Mouse (Mus musculus) stomach, embryonic 16.5 days (tissue): ENCODE results near the gene Tnnt3. TPM values are rescaled to one million over a fixed set of nuclear protein-coding genes. Genes with fewer than 3 reads are reported as not detected.

Experiments
- ATAC-seq: fragments of 200-750 bp; cut with Nextera tagmentation; 2 replicates; pipeline ENCODE4 v1.8.0; 2017; ENCODE audit warnings: moderate number of reproducible peaks, moderate TSS enrichment; ENCODE audit not compliant: insufficient read depth, low FRiP score
- H3K27ac ChIP-seq: fragments of 300-500 bp; sonication (generic); 2 replicates; pipeline ENCODE4 v1.5.1; 2014; ENCODE audit warnings: low read length
- H3K27me3 ChIP-seq: fragments of 300-500 bp; sonication (generic); 2 replicates; pipeline ENCODE4 v1.6.1; 2014; ENCODE audit warnings: low read length, control low read depth, mixed read lengths; ENCODE audit not compliant: control insufficient read depth, insufficient read depth
- H3K36me3 ChIP-seq: fragments of 300-500 bp; sonication (generic); 2 replicates; pipeline ENCODE4 v1.6.1; 2014; ENCODE audit warnings: low read length; ENCODE audit not compliant: control insufficient read depth, insufficient read depth
- H3K4me1 ChIP-seq: fragments of 300-500 bp; sonication (generic); 2 replicates; pipeline ENCODE4 v1.6.1; 2014; ENCODE audit warnings: low read length, control low read depth, mixed read lengths; ENCODE audit not compliant: control insufficient read depth, insufficient read depth
- H3K4me2 ChIP-seq: fragments of 300-500 bp; sonication (generic); 2 replicates; pipeline ENCODE4 v1.6.1; 2014; ENCODE audit warnings: low read depth, low read length, mixed read lengths
- H3K4me3 ChIP-seq: fragments of 300-500 bp; sonication (generic); replicated peaks from 2 replicates; pipeline ENCODE4 v1.5.1; 2014; ENCODE audit warnings: mild to moderate bottlenecking, low read length
- H3K9ac ChIP-seq: fragments of 300-500 bp; sonication (generic); 2 replicates; pipeline ENCODE4 v1.6.1; 2014; ENCODE audit warnings: low read length
- H3K9me3 ChIP-seq: fragments of 300-500 bp; sonication (generic); replicated peaks from 2 replicates; pipeline ENCODE4 v1.6.1; 2016; ENCODE audit warnings: low read length, control low read depth; ENCODE audit not compliant: control insufficient read depth
- WGBS: fragments of 180-500 bp; shearing (Covaris S2); extraction: QIAGEN DNeasy Blood & Tissue Kit; methylation state at CpG from one replicate; pipeline ENCODE4 v1.1.7; 2014; 5-methylcytosine and 5-hydroxymethylcytosine counted together
- polyA plus RNA-seq: library from polyadenylated mRNA; unstranded; fragments of >200 nt; fragmentation: Nextera tagmentation; extraction: Ambion mirVana; gene quantifications from 2 replicates; pipeline ENCODE4 v1.2.1, GENCODE M21; 2015

Gene Tnnt3
- polyA plus RNA-seq, 1 experiment from 2014 or later = 208 TPM

DNA sequence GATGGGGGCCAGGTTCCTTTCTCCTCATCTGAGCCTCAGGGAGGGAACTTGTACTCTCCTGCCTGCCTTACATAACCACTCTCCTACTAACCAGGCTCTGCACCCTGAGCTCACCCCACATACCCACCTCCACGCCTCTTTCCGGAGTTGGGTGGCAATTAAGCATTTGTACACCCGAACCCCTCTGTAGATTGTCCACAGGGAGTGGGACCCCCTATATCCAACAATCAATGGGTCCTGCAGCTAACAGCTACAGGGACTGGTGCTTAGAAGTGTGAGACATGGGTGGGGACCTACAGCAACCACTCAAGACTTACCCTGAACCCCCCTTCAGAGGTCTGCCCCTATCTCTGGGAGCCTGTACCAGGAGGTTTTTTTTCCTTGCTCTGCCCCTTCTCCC, 18.0 kb upstream of the Tnnt3 start:
- WGBS = 81% methylated on average over 3 of the region's 3 CpGs
- Histone ChIP-seq H3K36me3 (no peaks in the 10 kb centered on the region; the same call in 1 of the 2 replicates), H3K4me1 (peaks cover 69% of the 10 kb centered on the region), H3K9ac (peak overlapping the region; percentile 80), H3K27ac (peak overlapping the region; percentile 97), H3K9me3 (no peaks in the 10 kb centered on the region), H3K4me2 (peak overlapping the region; percentile 65), H3K27me3 (no peaks in the 10 kb centered on the region), H3K4me3 (peak overlapping the region; percentile 34; the same call in 1 of the 2 replicates)
- no peak for ATAC-seq

- H3K4me2 ChIP-seq = peak overlapping the region; percentile 65
- H3K4me3 ChIP-seq = peak overlapping the region; percentile 34
- H3K4me1 ChIP-seq = peaks cover 69% of the 10 kb centered on the region
- H3K27ac ChIP-seq = peak overlapping the region; percentile 97
- H3K27me3 ChIP-seq = no peaks in the 10 kb centered on the region
- H3K9me3 ChIP-seq = no peaks in the 10 kb centered on the region
- ATAC-seq = no peak
- peak overlapping the region; percentile 80 for H3K9ac ChIP-seq
- WGBS = 3% methylated on average over 5 of the region's 5 CpGs
- no peaks in the 10 kb centered on the region; the same call in 1 of the 2 replicates for H3K36me3 ChIP-seq
Measured at GRCm38 (mm10) chr7:142481186-142481567, 17.5 kb upstream of the Tnnt3 start.

- Histone ChIP-seq H3K27me3 (no peaks in the 10 kb centered on the region), H3K9me3 (no peaks in the 10 kb centered on the region), H3K9ac (peak overlapping the region; percentile 80), H3K27ac (peak overlapping the region; percentile 97), H3K4me3 (peak overlapping the region; percentile 34), H3K4me2 (peak overlapping the region; percentile 65), H3K36me3 (peaks cover 2% of the 10 kb centered on the region; the same call in 1 of the 2 replicates), H3K4me1 (peaks cover 71% of the 10 kb centered on the region)
- peak; percentile 79 for ATAC-seq
- WGBS = 2% methylated on average over 22 of the region's 22 CpGs
Measured at GRCm38 (mm10) chr7:142481568-142482255, 16.9 kb upstream of the Tnnt3 start.

- H3K9ac ChIP-seq = peak overlapping the region; percentile 80
- peak overlapping the region; percentile 34 for H3K4me3 ChIP-seq
Measured at GRCm38 (mm10) chr7:142482256-142482609, 16.4 kb upstream of the Tnnt3 start.

DNA sequence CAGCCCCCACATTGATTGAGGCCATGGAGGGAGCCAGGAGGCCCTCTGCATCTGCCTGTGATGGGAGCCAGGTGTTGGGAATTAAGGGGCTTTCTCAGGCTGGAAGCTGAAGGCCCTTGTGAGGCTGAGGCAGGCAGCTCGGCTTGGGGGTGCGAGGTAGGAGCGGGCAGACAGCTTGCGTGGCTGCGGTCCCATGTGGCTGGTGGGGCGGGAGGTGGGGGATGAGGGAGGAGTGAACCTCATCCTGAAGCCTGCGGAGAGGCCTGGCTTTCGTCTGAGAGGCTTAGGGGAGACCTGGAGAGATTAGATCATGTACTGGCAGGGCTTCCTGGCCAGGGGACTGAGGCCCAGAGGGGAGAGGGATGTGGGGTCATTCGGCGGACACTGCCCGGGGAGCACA, 15.5 kb upstream of the Tnnt3 start:
- H3K4me1 ChIP-seq = peaks cover 80% of the 10 kb centered on the region
- peak overlapping the region; percentile 97 for H3K27ac ChIP-seq
- H3K4me2 ChIP-seq = peak overlapping the region; percentile 65; the same call in 1 of the 2 replicates
- WGBS = 30% methylated on average over 11 of the region's 11 CpGs
- H3K4me3 ChIP-seq = no peak overlapping the region
- no peaks in the 10 kb centered on the region for H3K9me3 ChIP-seq
- peak; percentile 57 for ATAC-seq
- peaks cover 5% of the 10 kb centered on the region; the same call in 1 of the 2 replicates for H3K36me3 ChIP-seq
- peak overlapping the region; percentile 80 for H3K9ac ChIP-seq
- no peaks in the 10 kb centered on the region for H3K27me3 ChIP-seq

More at GRCm38 (mm10) chr7:142482256-142482609, 16.4 kb upstream of the Tnnt3 start:
- 14% methylated on average over 6 of the region's 6 CpGs for WGBS
- Histone ChIP-seq H3K36me3 (peaks cover 5% of the 10 kb centered on the region; the same call in 1 of the 2 replicates), H3K27me3 (no peaks in the 10 kb centered on the region), H3K4me2 (peak overlapping the region; percentile 65), H3K9me3 (no peaks in the 10 kb centered on the region), H3K27ac (peak overlapping the region; percentile 97), H3K4me1 (peaks cover 77% of the 10 kb centered on the region)
- ATAC-seq = peak; percentile 11; the same call in 1 of the 2 replicates

GRCm38 (mm10) chr7:142484780-142485179, 13.9 kb upstream of the Tnnt3 start:
- no peaks in the 10 kb centered on the region for H3K9me3 ChIP-seq
- H3K4me3 ChIP-seq = no peak overlapping the region
- H3K36me3 ChIP-seq = peaks cover 5% of the 10 kb centered on the region
- H3K27me3 ChIP-seq = no peaks in the 10 kb centered on the region
- H3K27ac ChIP-seq = peak overlapping the region; percentile 97
- H3K4me2 ChIP-seq = no peak overlapping the region
- H3K9ac ChIP-seq = peak overlapping the region; percentile 58
- ATAC-seq = no peak
- 65% methylated on average over 12 of the region's 12 CpGs for WGBS
- H3K4me1 ChIP-seq = peaks cover 77% of the 10 kb centered on the region

- Histone ChIP-seq H3K27me3 (no peaks in the 10 kb centered on the region), H3K36me3 (peaks cover 6% of the 10 kb centered on the region), H3K27ac (peak overlapping the region; percentile 97), H3K4me3 (no peak overlapping the region), H3K4me2 (no peak overlapping the region), H3K4me1 (peaks cover 58% of the 10 kb centered on the region), H3K9me3 (no peaks in the 10 kb centered on the region), H3K9ac (peak overlapping the region; percentile 63)
- no peak for ATAC-seq
- WGBS = 52% methylated on average over 8 of the region's 8 CpGs
Measured at GRCm38 (mm10) chr7:142486751-142487162, 11.9 kb upstream of the Tnnt3 start.

GRCm38 (mm10) chr7:142487341-142487859, 11.2 kb upstream of the Tnnt3 start:
- no peaks in the 10 kb centered on the region for H3K9me3 ChIP-seq
- H3K27me3 ChIP-seq = no peaks in the 10 kb centered on the region
- H3K4me2 ChIP-seq = peak overlapping the region; percentile 7; the same call in 1 of the 2 replicates
- H3K27ac ChIP-seq = peak overlapping the region; percentile 97
- H3K4me3 ChIP-seq = no peak overlapping the region
- H3K9ac ChIP-seq = peak overlapping the region; percentile 63
- H3K36me3 ChIP-seq = peaks cover 9% of the 10 kb centered on the region
- H3K4me1 ChIP-seq = peaks cover 51% of the 10 kb centered on the region
- peak; percentile 33 for ATAC-seq
- 21% methylated on average over 9 of the region's 9 CpGs for WGBS

DNA sequence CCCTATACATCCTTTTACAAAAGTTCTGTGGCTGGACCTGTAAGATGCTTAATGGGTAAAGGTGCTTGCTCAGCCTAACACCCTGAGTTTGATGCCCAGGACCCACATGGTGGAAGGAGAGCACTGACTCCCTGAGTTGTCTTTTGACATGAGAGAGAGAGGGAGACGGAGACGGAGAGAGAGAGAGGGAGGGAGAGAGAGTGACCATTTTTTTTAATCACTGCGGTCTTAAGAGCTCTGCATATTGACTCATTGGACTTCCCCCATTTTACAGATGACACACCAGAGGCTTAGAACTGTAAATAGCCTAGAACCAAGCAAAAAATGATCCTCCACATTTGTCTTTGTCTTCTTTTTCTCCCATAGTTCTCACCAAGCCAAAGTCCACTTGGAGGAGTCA, 10.6 kb upstream of the Tnnt3 start:
- no peaks in the 10 kb centered on the region for H3K9me3 ChIP-seq
- H3K9ac ChIP-seq = peak overlapping the region; percentile 63
- WGBS = 68% methylated on average over 3 of the region's 3 CpGs
- peaks cover 45% of the 10 kb centered on the region for H3K4me1 ChIP-seq
- H3K27ac ChIP-seq = peak overlapping the region; percentile 97
- ATAC-seq = no peak
- peaks cover 9% of the 10 kb centered on the region for H3K36me3 ChIP-seq
- no peak overlapping the region for H3K4me3 ChIP-seq
- H3K4me2 ChIP-seq = no peak overlapping the region
- H3K27me3 ChIP-seq = no peaks in the 10 kb centered on the region
